Mouse (Mus musculus): ENCODE results near the gene Btbd35f26.
"Not testable (repeated sequence)": the region's sequence is repeated elsewhere in the genome, so short reads cannot be mapped to it uniquely, and the experiment has no call there.

The Btbd35f26 gene

GRCm38 (mm10) chrX:31336154-31336553 lies at the start of gene Btbd35f26:
Btbd35f26 (plus strand) TSS chrX:31336454.
- DNase-seq: not testable (repeated sequence)

- DNase-seq: not testable (repeated sequence)
These were observed 5.7 kb downstream of the Btbd35f26 start for GRCm38 (mm10) chrX:31341924-31342323.

- not testable (repeated sequence) for DNase-seq
These were observed 47.6 kb downstream of the Btbd35f26 start, which contains the start of gene Btbd35f19 for GRCm38 (mm10) chrX:31383818-31384217. Btbd35f19 (minus strand) TSS chrX:31383918.
